Mouse (Mus musculus) liver, postnatal 0 days (tissue): ENCODE results near the gene Rasgrf1. TPM values are rescaled to one million over a fixed set of nuclear protein-coding genes. Genes with fewer than 3 reads are reported as not detected.
A peak's percentile ranks its signal among the peaks of the same experiment; 100 is the strongest.

Source experiments
- ATAC-seq: fragments of 200-750 bp; cut with Nextera tagmentation; 2 replicates; pipeline ENCODE4 v1.8.0; 2017; ENCODE audit warnings: mild to moderate bottlenecking, moderate library complexity
- DNase-seq: peaks from one replicate; pipeline ENCODE4 v3.0.0-alpha.2; 2016
- H3K27ac ChIP-seq: fragments of 300-500 bp; sonication (generic); 2 replicates; pipeline ENCODE4 v1.5.1; 2014; ENCODE audit warnings: antibody characterized with exemption, moderate library complexity, mild to moderate bottlenecking, low read depth
- H3K27me3 ChIP-seq: fragments of 300-500 bp; sonication (generic); 2 replicates; pipeline ENCODE4 v1.6.1; 2014; ENCODE audit warnings: low read length, control low read depth, mixed read lengths; ENCODE audit not compliant: insufficient read depth
- H3K36me3 ChIP-seq: fragments of 300-500 bp; sonication (generic); replicated peaks from 2 replicates; pipeline ENCODE4 v1.6.1; 2014; ENCODE audit warnings: mild to moderate bottlenecking, control low read depth, low read length, moderate library complexity, mixed read lengths; ENCODE audit not compliant: insufficient read depth
- H3K4me1 ChIP-seq: fragments of 300-500 bp; sonication (generic); 2 replicates; pipeline ENCODE4 v1.6.1; 2014; ENCODE audit warnings: antibody characterized with exemption, mild to moderate bottlenecking, control low read depth; ENCODE audit not compliant: insufficient read depth
- H3K4me2 ChIP-seq: fragments of 300-500 bp; sonication (generic); 2 replicates; pipeline ENCODE4 v1.6.1; 2014; ENCODE audit warnings: low read depth, mild to moderate bottlenecking, low read length, moderate library complexity, mixed read lengths
- H3K4me3 ChIP-seq: fragments of 300-500 bp; sonication (generic); 2 replicates; pipeline ENCODE4 v1.5.1; 2014; ENCODE audit warnings: low read depth, low read length
- H3K9ac ChIP-seq: fragments of 300-500 bp; sonication (generic); replicated peaks from 2 replicates; pipeline ENCODE4 v1.6.1; 2014; ENCODE audit warnings: mild to moderate bottlenecking, moderate library complexity
- H3K9me3 ChIP-seq: fragments of 300-500 bp; sonication (generic); 2 replicates; pipeline ENCODE4 v1.6.1; 2016; ENCODE audit warnings: mild to moderate bottlenecking, control low read depth, low read length, mixed read lengths
- CTCF ChIP-seq: sonication (generic); IDR thresholded peaks from 2 replicates; pipeline ENCODE4 v1.5.1; 2016; ENCODE audit warnings: antibody characterized with exemption, low read depth
- EP300 ChIP-seq: IDR thresholded peaks from 2 replicates; pipeline ENCODE4 v1.6.1; 2016; ENCODE audit warnings: antibody characterized with exemption, low read depth, mild to moderate bottlenecking
- WGBS: fragments of 180-500 bp; shearing (Covaris S2); extraction: QIAGEN DNeasy Blood & Tissue Kit; methylation state at CpG from one replicate; pipeline ENCODE4 v1.1.7; 2014; ENCODE audit not compliant: insufficient replicate concordance; 5-methylcytosine and 5-hydroxymethylcytosine counted together
- polyA plus RNA-seq: library from polyadenylated mRNA; unstranded; fragments of >200 nt; fragmentation: Nextera tagmentation; extraction: Ambion mirVana; gene quantifications from 2 replicates; pipeline ENCODE4 v1.2.1, GENCODE M21; 2015

Gene Rasgrf1
- polyA plus RNA-seq, 1 experiment from 2014 or later = 0.05 TPM

GRCm38 (mm10) chr9:90011849-90012248 lies 102.1 kb downstream of the Rasgrf1 start:
- TF ChIP-seq EP300 (no peak), CTCF (no peak)
- H3K9me3 ChIP-seq = no peaks in the 10 kb centered on the region
- 54% methylated on average over 2 of the region's 2 CpGs for WGBS
- no peak overlapping the region for H3K9ac ChIP-seq
- H3K4me2 ChIP-seq = no peak overlapping the region
- ATAC-seq = no peak
- H3K4me1 ChIP-seq = no peaks in the 10 kb centered on the region
- no peak for DNase-seq
- no peak overlapping the region for H3K27ac ChIP-seq
- H3K36me3 ChIP-seq = no peaks in the 10 kb centered on the region
- no peaks in the 10 kb centered on the region for H3K27me3 ChIP-seq
- H3K4me3 ChIP-seq = no peak overlapping the region

- H3K9ac ChIP-seq = no peak overlapping the region
- H3K27me3 ChIP-seq = no peaks in the 10 kb centered on the region
- no peaks in the 10 kb centered on the region for H3K36me3 ChIP-seq
- H3K4me1 ChIP-seq = no peaks in the 10 kb centered on the region
- H3K4me3 ChIP-seq = no peak overlapping the region
- no peak overlapping the region for H3K27ac ChIP-seq
- H3K9me3 ChIP-seq = no peaks in the 10 kb centered on the region
- DNase-seq (no peak), ATAC-seq (no peak)
- 70% methylated on average over 3 of the region's 3 CpGs for WGBS
- TF ChIP-seq CTCF (no peak), EP300 (no peak)
- no peak overlapping the region for H3K4me2 ChIP-seq
Observed at GRCm38 (mm10) chr9:90014649-90015048, 104.9 kb downstream of the Rasgrf1 start.

GRCm38 (mm10) chr9:90016204-90016603 lies 106.5 kb downstream of the Rasgrf1 start:
- DNase-seq = no peak
- Histone ChIP-seq H3K4me2 (no peak overlapping the region), H3K9me3 (no peaks in the 10 kb centered on the region), H3K27me3 (no peaks in the 10 kb centered on the region), H3K4me3 (no peak overlapping the region), H3K9ac (no peak overlapping the region), H3K36me3 (no peaks in the 10 kb centered on the region), H3K4me1 (no peaks in the 10 kb centered on the region), H3K27ac (no peak overlapping the region)
- 72% methylated on average over 6 of the region's 6 CpGs for WGBS
- ATAC-seq = no peak
- TF ChIP-seq EP300 = no peak
- no peak for TF ChIP-seq CTCF

GRCm38 (mm10) chr9:90020866-90021265 lies 111.2 kb downstream of the Rasgrf1 start:
- no peaks in the 10 kb centered on the region for H3K4me1 ChIP-seq
- no peak for ATAC-seq
- TF ChIP-seq EP300 (no peak), CTCF (no peak)

GRCm38 (mm10) chr9:90021442-90021841 lies 111.7 kb downstream of the Rasgrf1 start:
- no peaks in the 10 kb centered on the region for H3K4me1 ChIP-seq
- no peak for DNase-seq
- H3K4me3 ChIP-seq = no peak overlapping the region
- no peaks in the 10 kb centered on the region for H3K9me3 ChIP-seq
- 67% methylated on average over 4 of the region's 4 CpGs for WGBS
- no peak overlapping the region for H3K9ac ChIP-seq
- TF ChIP-seq CTCF (no peak), EP300 (no peak)
- no peak overlapping the region for H3K27ac ChIP-seq
- H3K4me2 ChIP-seq = no peak overlapping the region
- no peaks in the 10 kb centered on the region for H3K36me3 ChIP-seq
- H3K27me3 ChIP-seq = no peaks in the 10 kb centered on the region
- ATAC-seq = no peak

More at GRCm38 (mm10) chr9:90020866-90021265, 111.2 kb downstream of the Rasgrf1 start:
- no peak overlapping the region for H3K4me2 ChIP-seq
- 71% methylated on average over 6 of the region's 6 CpGs for WGBS
- H3K36me3 ChIP-seq = no peaks in the 10 kb centered on the region
- DNase-seq = no peak
- H3K9me3 ChIP-seq = no peaks in the 10 kb centered on the region
- no peak overlapping the region for H3K9ac ChIP-seq
- no peak overlapping the region for H3K27ac ChIP-seq
- H3K27me3 ChIP-seq = no peaks in the 10 kb centered on the region
- no peak overlapping the region for H3K4me3 ChIP-seq

GRCm38 (mm10) chr9:90027709-90028108 lies 118.0 kb downstream of the Rasgrf1 start:
- DNase-seq (no peak), ATAC-seq (no peak)
- H3K4me1 ChIP-seq = no peaks in the 10 kb centered on the region
- WGBS = 83% methylated on average over 6 of the region's 6 CpGs
- no peak overlapping the region for H3K4me3 ChIP-seq
- H3K9me3 ChIP-seq = no peaks in the 10 kb centered on the region
- no peaks in the 10 kb centered on the region for H3K36me3 ChIP-seq
- no peak for TF ChIP-seq EP300
- peak; percentile 49 for TF ChIP-seq CTCF
- H3K4me2 ChIP-seq = no peak overlapping the region
- no peak overlapping the region for H3K9ac ChIP-seq
- H3K27me3 ChIP-seq = no peaks in the 10 kb centered on the region
- H3K27ac ChIP-seq = no peak overlapping the region

- DNase-seq (peak; percentile 22), ATAC-seq (peak; percentile 44; the same call in 1 of the 2 replicates)
- Histone ChIP-seq H3K9me3 (no peaks in the 10 kb centered on the region), H3K4me1 (no peaks in the 10 kb centered on the region), H3K27ac (no peak overlapping the region), H3K4me3 (no peak overlapping the region), H3K36me3 (no peaks in the 10 kb centered on the region), H3K27me3 (no peaks in the 10 kb centered on the region), H3K9ac (no peak overlapping the region), H3K4me2 (no peak overlapping the region)
- WGBS = 53% methylated on average over 4 of the region's 4 CpGs
- no peak for TF ChIP-seq EP300
- no peak for TF ChIP-seq CTCF
Observed at GRCm38 (mm10) chr9:90033922-90034321, 124.2 kb downstream of the Rasgrf1 start.
